Mouse (Mus musculus): ENCODE measurements around the gene Cntnap1.
A peak's percentile ranks its signal among the peaks of the same experiment; 100 is the strongest.

Gene Cntnap1

DNA sequence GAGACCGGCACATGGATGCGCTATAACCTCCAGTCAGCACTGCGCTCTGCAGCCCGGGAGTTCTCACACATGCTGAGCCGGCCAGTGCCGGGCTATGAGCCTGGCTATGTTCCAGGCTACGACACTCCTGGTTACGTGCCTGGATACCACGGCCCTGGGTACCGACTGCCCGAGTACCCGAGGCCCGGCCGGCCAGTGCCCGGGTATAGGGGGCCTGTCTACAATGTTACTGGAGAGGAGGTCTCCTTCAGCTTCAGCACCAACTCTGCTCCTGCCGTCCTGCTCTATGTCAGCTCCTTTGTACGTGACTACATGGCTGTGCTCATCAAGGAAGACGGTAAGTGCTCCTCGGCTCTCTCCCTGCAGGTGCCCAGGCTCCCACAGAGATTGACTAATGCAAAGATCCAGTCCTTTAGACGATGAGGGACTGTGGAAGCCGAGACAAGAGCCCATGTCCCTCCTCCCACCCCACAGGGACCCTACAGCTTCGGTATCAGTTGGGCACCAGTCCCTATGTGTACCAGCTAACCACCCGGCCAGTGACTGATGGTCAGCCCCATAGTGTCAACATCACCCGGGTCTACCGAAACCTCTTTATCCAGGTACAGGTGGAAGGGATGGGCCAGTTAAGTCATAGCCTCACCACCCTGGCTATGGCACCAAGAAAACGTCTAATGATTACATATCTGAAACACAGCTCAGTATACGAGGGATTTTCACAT, 16.4 kb downstream of the Cntnap1 start:
- no peak for DNase-seq (ENCODE audit: low spot score)

DNA sequence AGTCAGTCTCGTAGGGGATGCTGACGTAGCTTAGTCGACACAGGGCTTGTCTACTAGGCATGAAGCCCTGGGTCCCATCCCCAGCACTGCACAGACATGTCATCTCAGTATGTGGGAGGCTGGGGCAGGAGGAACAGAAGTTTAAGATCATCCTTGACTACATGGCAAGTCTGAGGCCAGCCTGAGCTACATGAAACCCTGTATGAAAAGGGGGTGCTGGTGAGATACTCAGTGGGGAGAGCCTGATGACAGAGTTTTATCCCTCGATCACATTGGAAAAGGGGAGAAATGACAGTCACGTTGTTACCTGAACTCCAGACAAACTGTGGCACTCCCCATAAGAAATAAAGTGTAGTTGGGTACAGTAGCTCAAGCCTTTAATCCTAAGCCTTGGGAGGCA, 17.2 kb downstream of the Cntnap1 start:
- no peak for DNase-seq (ENCODE audit: low spot score)

GRCm38 (mm10) chr11:101188166-101188805, 18.0 kb downstream of the Cntnap1 start:
- no peak for DNase-seq (ENCODE audit: low spot score)

GRCm38 (mm10) chr11:101189495-101190180, 19.3 kb downstream of the Cntnap1 start:
- peak; percentile 43 for DNase-seq (ENCODE audit: low spot score)

GRCm38 (mm10) chr11:101190181-101190912, 20.0 kb downstream of the Cntnap1 start:
- DNase-seq (ENCODE audit: low spot score) = no peak

- no peak for DNase-seq (ENCODE audit: low spot score)
Observed at GRCm38 (mm10) chr11:101190913-101191907, 20.9 kb downstream of the Cntnap1 start.

DNA sequence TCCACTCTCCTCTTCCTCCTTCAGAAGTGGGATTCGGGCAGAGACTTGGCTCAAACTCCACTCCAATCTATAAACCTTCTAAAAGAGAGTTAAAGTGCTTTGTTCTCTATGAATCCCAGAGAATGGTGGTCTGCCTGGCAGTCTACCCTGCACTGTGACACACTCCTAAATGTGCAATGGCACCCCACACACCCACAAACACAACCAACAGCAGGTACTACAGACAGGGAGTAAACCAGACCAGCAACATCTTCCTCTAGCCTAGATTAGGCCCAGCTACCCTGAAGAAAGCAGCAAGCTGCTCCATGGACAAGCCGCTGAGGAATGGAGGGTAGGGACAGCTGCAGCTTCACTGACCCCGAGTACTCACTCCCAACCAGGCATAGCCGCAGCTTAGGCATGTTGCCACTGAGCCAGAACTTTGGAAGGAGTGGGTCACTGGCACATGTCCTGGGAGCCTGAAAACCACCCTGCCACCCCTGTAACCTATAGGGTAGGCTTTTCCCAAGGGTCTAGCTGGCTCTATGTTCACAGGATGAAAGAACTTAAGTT, 21.7 kb downstream of the Cntnap1 start:
- DNase-seq (ENCODE audit: low spot score) = no peak

GRCm38 (mm10) chr11:101192646-101193045, 22.3 kb downstream of the Cntnap1 start:
- no peak for DNase-seq (ENCODE audit: low spot score)

GRCm38 (mm10) chr11:101193076-101193475, 22.8 kb downstream of the Cntnap1 start:
- DNase-seq (ENCODE audit: low spot score) = no peak

DNA sequence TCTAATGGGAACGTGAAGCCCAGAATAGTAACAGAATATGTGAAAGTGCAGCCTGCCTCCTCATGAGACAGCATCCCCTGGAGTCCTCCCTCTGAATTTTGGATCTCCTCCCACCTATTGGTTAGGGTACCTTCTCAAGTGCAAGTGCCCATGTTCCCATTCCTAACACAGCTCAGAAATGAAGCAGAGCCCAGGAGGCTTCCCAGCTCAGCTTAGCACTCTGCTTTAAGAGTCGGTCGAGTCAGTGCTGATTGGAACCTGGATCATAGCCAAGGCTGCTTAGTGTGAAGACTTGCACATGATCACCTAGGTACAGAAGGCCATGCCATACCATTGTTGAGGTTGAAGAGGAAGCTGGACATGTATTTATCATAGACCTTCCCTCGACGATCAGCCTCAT, 23.8 kb downstream of the Cntnap1 start:
- no peak for DNase-seq (ENCODE audit: low spot score)

DNA sequence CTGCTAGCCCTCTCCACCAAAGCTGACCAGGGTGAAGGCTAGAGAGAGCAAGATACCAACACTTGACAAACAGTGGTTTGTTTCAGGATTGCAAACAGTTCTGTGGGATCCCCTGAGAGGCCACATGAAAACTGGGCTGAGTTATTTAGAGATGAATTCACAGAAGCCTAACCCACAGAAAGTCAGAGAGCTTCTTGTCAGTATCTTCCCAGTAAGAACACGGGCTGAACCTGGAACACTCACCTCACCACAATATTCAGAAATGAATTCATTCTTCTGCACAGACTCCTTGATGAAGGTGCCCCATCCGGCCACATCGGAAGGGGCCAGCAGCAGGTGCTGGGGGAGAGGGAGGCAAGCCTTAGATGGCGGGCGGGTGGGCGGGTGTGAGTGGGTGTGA, 24.3 kb downstream of the Cntnap1 start:
- no peak for DNase-seq (ENCODE audit: low spot score)

- DNase-seq (ENCODE audit: low spot score) = no peak
Observed at GRCm38 (mm10) chr11:101195101-101195500, 24.8 kb downstream of the Cntnap1 start.

GRCm38 (mm10) chr11:101195571-101195970, 25.2 kb downstream of the Cntnap1 start:
- no peak for DNase-seq (ENCODE audit: low spot score)

- DNase-seq (ENCODE audit: low spot score) = no peak
Observed at GRCm38 (mm10) chr11:101196175-101196574, 25.9 kb downstream of the Cntnap1 start.

DNA sequence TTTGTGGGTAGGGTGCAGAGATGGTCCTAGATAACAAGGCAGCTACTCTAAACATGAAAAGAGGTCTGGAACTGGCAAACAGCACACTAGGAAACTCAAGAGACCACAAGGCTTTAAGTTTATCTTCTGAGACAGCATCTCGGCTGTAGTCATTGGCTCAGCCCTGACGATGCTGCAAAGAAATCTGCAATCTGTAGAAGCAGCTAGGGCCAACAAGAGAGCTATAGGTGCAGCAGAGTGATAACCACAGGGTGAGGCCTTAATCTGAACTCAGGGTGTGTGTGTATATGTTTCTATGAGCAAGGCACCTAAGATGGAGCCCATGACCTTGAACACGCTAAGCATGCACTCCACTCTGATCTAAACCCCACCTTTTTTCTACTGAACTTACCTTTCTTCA, 29.2 kb downstream of the Cntnap1 start:
- no peak for DNase-seq (ENCODE audit: low spot score)

- no peak for DNase-seq (ENCODE audit: low spot score)
Observed at GRCm38 (mm10) chr11:101200986-101201385, 30.7 kb downstream of the Cntnap1 start.

DNA sequence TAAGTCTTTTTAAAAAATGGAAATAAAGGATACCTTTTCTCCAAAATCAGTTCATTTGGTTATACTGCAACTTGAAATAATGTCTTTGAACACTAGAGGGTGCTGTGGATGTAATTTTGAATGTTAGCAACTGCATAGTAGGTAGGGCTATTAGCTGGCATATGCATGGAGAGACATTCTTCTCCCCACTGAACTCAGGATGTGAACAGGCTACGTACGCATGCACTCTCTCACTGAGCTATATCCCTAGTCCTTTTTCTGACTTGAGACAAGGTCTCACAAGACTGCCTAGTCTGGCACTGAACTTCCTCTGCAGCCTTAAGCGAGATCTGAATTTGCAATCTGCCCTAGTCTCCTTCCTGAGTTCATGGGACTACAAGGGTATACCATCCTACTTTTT, 41.6 kb downstream of the Cntnap1 start:
- DNase-seq (ENCODE audit: low spot score) = peak; percentile 7

GRCm38 (mm10) chr11:101216936-101217335, 46.6 kb downstream of the Cntnap1 start:
- DNase-seq (ENCODE audit: low spot score) = no peak

DNA sequence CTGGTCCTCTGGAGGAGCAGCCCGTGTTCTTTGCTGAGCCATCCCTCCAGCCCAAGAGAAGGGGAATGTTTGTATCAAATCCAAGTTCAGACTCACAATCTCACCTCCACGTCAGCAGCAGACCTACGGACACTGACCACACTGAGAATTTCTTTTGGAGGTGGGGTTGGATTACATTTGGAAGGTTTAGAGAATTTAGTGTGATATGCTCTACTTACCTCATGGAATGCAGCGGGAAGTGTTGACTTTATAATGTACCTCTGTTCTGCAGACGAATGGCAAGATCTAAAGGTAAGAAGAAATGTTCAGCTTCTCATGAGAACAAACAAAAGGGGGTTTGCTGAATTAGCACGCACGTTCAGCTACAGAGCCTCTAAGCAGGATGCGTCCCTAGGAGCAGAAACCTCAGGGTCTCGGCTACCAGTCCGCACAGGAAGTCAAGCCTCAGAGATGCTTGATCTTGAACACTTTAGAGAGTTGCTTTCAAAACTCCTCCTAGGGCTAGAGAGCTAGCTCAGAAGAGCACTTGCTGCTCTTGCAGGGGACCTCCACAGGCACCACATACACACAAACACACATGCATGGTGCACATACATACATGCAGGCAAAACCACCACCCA, 48.2 kb downstream of the Cntnap1 start:
- DNase-seq (ENCODE audit: low spot score) = no peak

DNA sequence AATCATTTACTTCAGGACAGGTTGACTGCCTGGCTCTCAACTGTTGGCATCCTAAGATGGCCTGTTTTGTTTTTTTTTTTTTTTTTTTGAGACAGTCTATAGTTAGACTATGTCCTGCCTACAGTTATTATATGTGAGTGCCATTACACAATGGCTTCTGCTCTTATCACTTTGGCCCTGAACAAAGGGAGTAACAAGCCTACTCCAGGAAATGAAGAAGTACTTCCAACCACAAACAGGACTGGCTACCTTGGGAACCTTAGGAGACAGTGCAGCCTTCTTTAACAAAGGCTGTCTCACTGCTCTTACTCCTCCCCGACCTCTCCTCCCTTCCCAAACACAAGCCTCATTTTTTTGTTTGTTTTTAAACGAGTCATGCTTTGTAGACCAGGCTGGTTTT, 50.5 kb downstream of the Cntnap1 start:
- DNase-seq (ENCODE audit: low spot score) = no peak
